Mouse (Mus musculus) embryonic facial prominence, embryonic 14.5 days (tissue): Measurements from ENCODE around the gene Emc8. TPM values are rescaled to one million over a fixed set of nuclear protein-coding genes. Genes with fewer than 3 reads are reported as not detected.

Source experiments
- ATAC-seq: fragments of 200-750 bp; cut with Nextera tagmentation; 2 replicates; pipeline ENCODE4 v1.8.0; 2017; ENCODE audit warnings: low read depth, moderate number of reproducible peaks, moderate TSS enrichment
- DNase-seq: peaks from one replicate; pipeline ENCODE4 v3.0.0-alpha.2; 2015; ENCODE audit warnings: low spot score
- H3K27ac ChIP-seq: fragments of 300-500 bp; sonication (generic); replicated peaks from 2 replicates; pipeline ENCODE4 v1.5.1; 2014; ENCODE audit warnings: low read depth, mild to moderate bottlenecking, low read length, moderate library complexity
- H3K27me3 ChIP-seq: fragments of 300-500 bp; sonication (generic); replicated peaks from 2 replicates; pipeline ENCODE4 v1.6.1; 2014; ENCODE audit warnings: low read length; ENCODE audit not compliant: control insufficient read depth, insufficient read depth
- H3K36me3 ChIP-seq: fragments of 300-500 bp; sonication (generic); 2 replicates; pipeline ENCODE4 v1.6.1; 2014; ENCODE audit warnings: low read length, mixed read lengths; ENCODE audit not compliant: control insufficient read depth, insufficient read depth
- H3K4me1 ChIP-seq: fragments of 300-500 bp; sonication (generic); 2 replicates; pipeline ENCODE4 v1.6.1; 2014; ENCODE audit warnings: antibody characterized with exemption, low read length; ENCODE audit not compliant: control insufficient read depth, insufficient read depth
- H3K4me2 ChIP-seq: fragments of 300-500 bp; sonication (generic); 2 replicates; pipeline ENCODE4 v1.6.1; 2014; ENCODE audit warnings: low read depth, mild to moderate bottlenecking, low read length, moderate library complexity, mixed read lengths
- H3K4me3 ChIP-seq: fragments of 300-500 bp; sonication (generic); 2 replicates; pipeline ENCODE4 v1.5.1; 2014; ENCODE audit warnings: low read depth, mild to moderate bottlenecking, low read length
- H3K9ac ChIP-seq: fragments of 300-500 bp; sonication (generic); 2 replicates; pipeline ENCODE4 v1.6.1; 2014; ENCODE audit warnings: low read depth, mild to moderate bottlenecking, low read length, moderate library complexity, mixed read lengths
- H3K9me3 ChIP-seq: fragments of 300-500 bp; sonication (generic); 2 replicates; pipeline ENCODE4 v1.6.1; 2016; ENCODE audit warnings: low read length; ENCODE audit not compliant: control insufficient read depth
- WGBS: fragments of 180-500 bp; shearing (Covaris S2); extraction: QIAGEN DNeasy Blood & Tissue Kit; methylation state at CpG from one replicate; pipeline ENCODE4 v1.1.7; 2014; 5-methylcytosine and 5-hydroxymethylcytosine counted together
- polyA plus RNA-seq: library from polyadenylated mRNA; unstranded; fragments of >200 nt; fragmentation: Nextera tagmentation; extraction: Ambion mirVana; gene quantifications from 2 replicates; pipeline ENCODE4 v1.2.1, GENCODE M21; 2014

Emc8 gene
- polyA plus RNA-seq, 1 experiment from 2014 or later: 221 TPM

DNA sequence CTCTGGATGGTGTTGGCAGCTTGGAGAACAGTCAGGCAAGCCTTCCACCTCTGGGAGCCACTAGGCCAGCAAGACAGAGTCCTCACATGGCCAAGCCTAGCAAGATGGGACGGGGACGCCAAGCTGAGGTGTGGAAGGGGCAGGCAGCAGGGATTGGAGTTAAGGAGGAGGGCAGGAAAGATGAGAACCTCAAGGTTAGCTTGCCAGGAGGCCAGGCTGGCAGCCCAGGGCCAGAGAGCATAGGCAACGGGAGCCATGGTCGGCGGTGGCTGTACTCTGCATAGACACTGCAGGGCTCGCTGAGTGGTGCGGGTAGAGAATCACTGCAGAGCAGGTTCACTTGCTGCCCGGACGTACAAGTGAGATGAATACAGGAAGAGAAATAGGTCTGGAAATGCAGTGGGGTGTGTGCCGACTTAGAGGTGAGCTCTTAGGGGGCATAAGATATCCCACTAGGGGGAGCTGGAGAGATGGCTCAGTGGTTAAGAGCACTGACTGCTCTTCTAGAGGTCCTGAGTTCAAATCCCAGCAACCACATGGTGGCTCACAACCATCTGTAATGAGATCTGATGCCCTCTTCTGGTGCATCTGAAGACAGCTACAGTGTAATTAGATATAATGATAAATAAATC, 26.2 kb downstream of the Emc8 start:
- Histone ChIP-seq H3K4me3 (no peak overlapping the region), H3K9me3 (no peaks in the 10 kb centered on the region), H3K27ac (no peak overlapping the region), H3K4me2 (no peak overlapping the region), H3K36me3 (no peaks in the 10 kb centered on the region), H3K9ac (no peak overlapping the region), H3K27me3 (no peaks in the 10 kb centered on the region), H3K4me1 (no peaks in the 10 kb centered on the region)
- WGBS: 81% methylated on average over 10 of the region's 10 CpGs
- DNase-seq (no peak), ATAC-seq (no peak)

DNA sequence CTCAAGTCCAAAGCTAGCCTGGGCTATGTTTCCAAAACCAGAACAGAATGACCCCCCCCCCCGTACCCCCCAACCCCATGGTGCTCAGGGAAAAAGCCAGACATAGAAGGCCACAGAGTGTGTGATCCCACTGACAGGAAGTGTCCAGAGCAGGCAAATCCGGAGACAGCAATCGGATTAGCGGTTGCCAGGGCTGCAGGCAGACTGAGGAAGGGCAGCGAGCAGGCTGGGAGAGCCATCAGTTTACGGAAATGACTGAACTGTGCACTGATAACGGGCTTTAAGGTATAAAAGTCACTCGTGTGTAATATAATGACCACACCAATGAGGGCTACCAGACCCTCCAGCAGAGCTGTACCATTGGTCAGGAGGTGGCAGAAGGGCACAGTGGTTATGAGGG, 27.1 kb downstream of the Emc8 start:
- 40% methylated on average over 8 of the region's 8 CpGs for WGBS

DNA sequence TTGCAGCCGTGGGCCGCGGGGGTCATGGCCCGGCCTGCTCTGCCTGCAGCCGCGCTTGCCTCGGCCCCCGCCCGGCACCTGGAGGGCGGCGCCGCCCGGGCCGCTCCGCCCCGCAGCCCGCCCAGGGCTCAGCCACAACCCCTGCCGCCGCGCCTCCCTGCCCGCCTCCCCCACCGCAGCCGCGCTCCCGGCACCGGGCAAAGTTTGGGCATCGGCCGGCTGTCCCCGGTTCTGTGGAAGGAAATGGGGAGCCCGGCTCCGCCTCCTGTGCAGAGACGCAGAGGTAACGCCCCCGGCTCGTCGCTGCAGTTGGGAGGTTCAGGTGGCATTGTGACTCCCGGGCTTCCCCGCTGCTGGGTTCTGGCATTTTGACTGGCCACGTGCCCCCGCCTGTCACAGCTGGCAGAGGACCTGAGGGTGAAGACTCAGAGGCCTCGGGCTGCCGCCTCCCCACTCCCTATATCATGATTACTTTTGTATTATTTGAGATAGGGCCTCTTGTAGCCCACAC, 34.0 kb downstream of the Emc8 start:
- ATAC-seq (peak; percentile 75), DNase-seq (peak; percentile 29)
- H3K9me3 ChIP-seq: no peaks in the 10 kb centered on the region
- no peaks in the 10 kb centered on the region for H3K36me3 ChIP-seq
- peaks cover 13% of the 10 kb centered on the region; the same call in 1 of the 2 replicates for H3K27me3 ChIP-seq
- 3% methylated on average over 8 of the region's 42 CpGs for WGBS
- no peak overlapping the region for H3K27ac ChIP-seq
- H3K4me3 ChIP-seq: peak overlapping the region; percentile 68
- peak overlapping the region; percentile 72 for H3K9ac ChIP-seq
- H3K4me2 ChIP-seq: peak overlapping the region; percentile 100
- peaks cover 13% of the 10 kb centered on the region for H3K4me1 ChIP-seq

More for the DNA sequence above, 27.1 kb downstream of the Emc8 start:
- DNase-seq (no peak), ATAC-seq (no peak)
- Histone ChIP-seq H3K9ac (no peak overlapping the region), H3K27ac (no peak overlapping the region), H3K4me1 (no peaks in the 10 kb centered on the region), H3K4me2 (no peak overlapping the region), H3K36me3 (no peaks in the 10 kb centered on the region), H3K4me3 (no peak overlapping the region), H3K27me3 (no peaks in the 10 kb centered on the region), H3K9me3 (no peaks in the 10 kb centered on the region)

DNA sequence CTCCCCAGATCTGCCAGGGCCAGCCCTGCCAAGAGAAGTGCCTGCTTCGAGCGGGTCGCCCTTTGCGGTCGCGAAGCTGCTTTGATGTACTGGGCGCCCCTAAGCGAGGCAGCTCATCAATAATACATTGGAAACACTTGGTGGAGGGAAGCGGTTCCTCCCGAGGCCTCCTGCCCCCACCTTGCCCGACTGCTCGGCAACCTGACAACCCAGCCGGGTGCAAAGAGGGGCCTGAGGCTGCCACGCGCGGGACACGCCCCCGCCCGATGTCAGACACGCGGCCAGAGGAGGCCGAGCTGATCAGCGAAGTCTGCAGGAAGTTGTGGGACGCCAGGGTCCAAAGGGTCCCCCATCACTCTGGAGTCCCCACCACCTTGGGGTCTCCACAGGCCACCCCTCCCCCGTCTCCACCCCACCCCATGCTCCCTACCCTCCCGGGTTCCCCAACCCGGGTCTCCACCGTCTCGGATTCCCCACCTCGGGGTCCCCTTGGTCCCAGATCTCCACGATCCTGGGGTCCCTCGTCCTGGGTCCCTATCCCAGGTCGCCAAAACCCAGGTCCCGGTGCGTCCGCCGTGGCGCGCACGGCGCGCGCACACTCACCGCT, 34.6 kb downstream of the Emc8 start:
- Histone ChIP-seq H3K9me3 (no peaks in the 10 kb centered on the region), H3K9ac (peak overlapping the region; percentile 72), H3K27me3 (peaks cover 13% of the 10 kb centered on the region; the same call in 1 of the 2 replicates), H3K27ac (no peak overlapping the region), H3K4me3 (peak overlapping the region; percentile 68), H3K36me3 (no peaks in the 10 kb centered on the region), H3K4me2 (peak overlapping the region; percentile 100), H3K4me1 (peaks cover 13% of the 10 kb centered on the region)
- DNase-seq: peak; percentile 19
- ATAC-seq: peak; percentile 5; the same call in 1 of the 2 replicates
- 4% methylated on average over 39 of the region's 44 CpGs for WGBS

DNA sequence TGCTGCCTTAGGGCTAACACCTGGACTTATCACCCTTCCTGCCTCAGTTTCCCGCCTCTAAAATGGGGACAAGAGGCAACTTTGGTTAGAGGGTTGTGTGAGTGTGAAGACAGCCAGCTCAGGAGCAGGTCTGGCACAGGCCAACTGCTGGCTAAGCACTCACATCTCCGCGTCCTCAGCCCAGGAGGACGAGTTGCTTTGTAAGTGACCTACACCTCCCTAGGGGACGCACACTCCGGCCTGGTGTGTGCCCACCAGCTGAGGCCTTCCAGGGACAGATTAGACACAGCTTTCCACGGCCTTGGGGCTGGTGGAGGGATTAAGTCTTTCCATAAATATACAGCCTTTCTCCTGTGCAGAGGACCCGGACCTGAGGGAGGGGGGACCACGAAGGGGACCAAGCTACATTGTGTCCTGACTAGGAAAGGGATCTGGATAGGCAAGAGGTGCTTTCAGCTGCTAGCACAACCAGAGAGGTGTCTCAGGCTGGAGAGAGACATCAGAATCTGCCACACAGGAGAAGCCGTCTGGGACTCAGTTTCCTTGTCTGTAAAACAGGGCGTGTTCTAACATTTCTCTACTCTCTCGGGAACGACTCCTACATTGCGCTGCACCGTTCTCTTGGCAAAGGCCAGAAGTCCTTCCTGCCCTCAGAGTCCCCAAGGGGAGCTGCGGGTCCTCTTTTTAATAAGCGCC, 35.3 kb downstream of the Emc8 start:
- Histone ChIP-seq H3K4me2 (peak overlapping the region; percentile 100), H3K36me3 (no peaks in the 10 kb centered on the region), H3K27me3 (peaks cover 13% of the 10 kb centered on the region; the same call in 1 of the 2 replicates), H3K27ac (no peak overlapping the region), H3K9ac (peak overlapping the region; percentile 72; the same call in 1 of the 2 replicates), H3K9me3 (no peaks in the 10 kb centered on the region), H3K4me3 (peak overlapping the region; percentile 68), H3K4me1 (peaks cover 13% of the 10 kb centered on the region)
- ATAC-seq (no peak), DNase-seq (no peak)
- WGBS: 26% methylated on average over 17 of the region's 17 CpGs

DNA sequence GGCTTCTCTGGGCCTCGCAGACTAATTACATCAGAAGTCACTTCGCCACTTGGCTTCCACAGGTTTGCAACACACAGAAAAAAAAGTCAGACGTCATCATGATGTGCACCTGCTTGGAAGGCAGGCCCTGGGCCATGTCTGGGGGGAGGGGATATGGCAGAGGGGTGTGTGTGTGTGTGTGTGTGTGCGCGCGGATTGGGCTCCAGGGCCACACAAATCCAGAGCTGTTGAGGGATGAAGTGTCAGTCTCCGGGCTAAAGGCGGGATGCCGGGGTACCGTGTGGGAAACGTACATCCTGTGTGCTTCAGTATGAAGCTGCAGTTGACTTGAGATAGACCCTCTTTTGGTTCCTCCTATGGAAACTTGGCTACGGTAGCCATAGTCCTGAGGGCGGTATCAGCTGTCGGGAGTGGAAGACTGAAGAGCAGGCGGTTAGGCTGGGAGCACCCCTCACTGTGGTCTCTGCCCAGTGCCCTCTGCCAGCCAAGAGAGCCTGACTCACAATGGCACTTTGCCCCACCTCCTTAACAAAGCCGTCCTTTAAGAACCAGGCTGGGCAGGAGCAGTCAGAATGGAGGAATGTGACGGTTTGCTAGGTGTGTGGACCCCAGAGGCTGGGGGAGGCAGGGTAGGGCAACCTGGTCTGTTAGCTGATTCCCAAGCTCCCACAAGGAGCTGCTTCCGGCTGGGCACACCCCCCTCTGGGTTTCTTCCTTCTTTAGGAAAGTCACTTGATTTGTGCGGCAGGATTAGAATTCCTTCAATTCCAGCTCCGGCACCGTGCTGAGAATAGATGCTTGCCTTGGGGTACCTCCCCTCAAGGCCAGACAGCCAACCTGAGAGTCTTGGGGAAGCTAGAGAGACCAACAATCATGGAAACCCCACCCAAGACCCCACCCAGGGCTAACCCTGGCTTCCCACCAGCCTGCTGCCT, 36.7 kb downstream of the Emc8 start:
- Histone ChIP-seq H3K4me2 (no peak overlapping the region), H3K9ac (no peak overlapping the region), H3K9me3 (no peaks in the 10 kb centered on the region), H3K4me3 (no peak overlapping the region), H3K4me1 (peaks cover 13% of the 10 kb centered on the region), H3K36me3 (no peaks in the 10 kb centered on the region), H3K27ac (no peak overlapping the region), H3K27me3 (peaks cover 13% of the 10 kb centered on the region; the same call in 1 of the 2 replicates)
- peak; percentile 22 for DNase-seq
- 74% methylated on average over 21 of the region's 21 CpGs for WGBS
- ATAC-seq: no peak

DNA sequence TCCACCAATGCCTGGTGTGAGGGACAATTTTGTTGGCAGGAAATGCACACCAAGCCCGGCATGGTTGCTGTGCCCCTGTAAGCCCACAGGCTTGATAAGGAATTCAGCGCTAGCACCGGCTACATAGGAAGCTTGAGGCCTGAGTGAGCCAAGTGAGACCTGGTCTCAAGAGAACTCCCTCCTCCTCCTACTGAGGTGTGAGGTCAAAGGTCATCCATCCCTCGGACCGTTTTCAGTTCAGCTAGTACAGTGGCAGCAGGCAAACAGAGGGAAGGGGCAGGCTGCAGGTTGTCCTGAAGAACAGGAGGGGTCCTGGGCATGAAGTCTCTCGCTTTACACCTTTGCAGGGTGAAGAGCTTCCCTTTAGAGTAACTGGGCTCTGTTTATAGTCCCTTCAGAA, 37.5 kb downstream of the Emc8 start:
- ATAC-seq (no peak), DNase-seq (no peak)
- Histone ChIP-seq H3K9me3 (no peaks in the 10 kb centered on the region), H3K27ac (no peak overlapping the region), H3K4me2 (no peak overlapping the region), H3K4me1 (peaks cover 13% of the 10 kb centered on the region), H3K4me3 (no peak overlapping the region), H3K27me3 (peaks cover 13% of the 10 kb centered on the region; the same call in 1 of the 2 replicates), H3K36me3 (no peaks in the 10 kb centered on the region), H3K9ac (no peak overlapping the region)
- WGBS: 49% methylated on average over 6 of the region's 6 CpGs

DNA sequence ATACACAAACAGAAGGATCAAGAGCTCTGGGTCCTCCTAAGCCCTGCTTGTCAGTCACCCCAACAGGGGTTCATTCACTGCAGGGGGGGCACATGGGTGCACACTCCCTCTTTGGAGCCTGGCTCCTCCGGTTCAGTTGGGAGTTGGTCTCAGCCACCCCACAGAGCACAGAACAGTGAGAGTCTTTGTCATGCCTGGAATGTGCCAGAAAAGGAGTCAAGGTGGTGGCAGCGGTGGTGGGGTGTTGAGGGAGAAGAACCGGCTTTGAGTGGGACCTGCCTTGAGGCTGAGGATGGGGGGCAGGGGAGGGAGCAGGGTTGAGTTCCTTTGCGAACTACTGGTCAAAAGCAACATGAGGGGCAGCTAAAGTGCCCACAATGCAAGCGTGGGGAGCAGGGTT, 38.3 kb downstream of the Emc8 start:
- DNase-seq: no peak
- H3K4me3 ChIP-seq: no peak overlapping the region
- H3K36me3 ChIP-seq: no peaks in the 10 kb centered on the region
- no peaks in the 10 kb centered on the region for H3K9me3 ChIP-seq
- H3K27me3 ChIP-seq: peaks cover 8% of the 10 kb centered on the region; the same call in 1 of the 2 replicates
- no peak overlapping the region for H3K4me2 ChIP-seq
- H3K9ac ChIP-seq: no peak overlapping the region
- H3K27ac ChIP-seq: no peak overlapping the region
- peaks cover 13% of the 10 kb centered on the region for H3K4me1 ChIP-seq
- no peak for ATAC-seq
- WGBS: 44% methylated on average over 5 of the region's 5 CpGs
